Mouse (Mus musculus): ENCODE results near the gene Trmt112. TPM values are rescaled to one million over a fixed set of nuclear protein-coding genes. Genes with fewer than 3 reads are reported as not detected.
"Not testable (repeated sequence)": the region's sequence is repeated elsewhere in the genome, so short reads cannot be mapped to it uniquely, and the experiment has no call there.

Gene Trmt112
- polyA plus RNA-seq, 2 experiments: 163 to 164 TPM

GRCm38 (mm10) chr19:6877965-6878364 is 31.5 kb upstream of the Trmt112 start:
- no peak overlapping the region for H3K27ac ChIP-seq (replicated peaks; ENCODE audit: low read depth, low read length)
- H3K4me2 ChIP-seq (replicated peaks; ENCODE audit: low read depth, low read length, severe bottlenecking): no peak overlapping the region
- no peak for TF ChIP-seq POLR2A (IDR thresholded peaks at IDR 0.05; ENCODE audit: borderline replicate concordance, extremely low read depth, insufficient read depth, insufficient read length)
- no peaks in the 10 kb centered on the region for H3K4me1 ChIP-seq (ENCODE audit: control insufficient read depth, insufficient read depth, low read length)
- DNase-seq (ENCODE audit: low spot score): no peak
- no peak for ATAC-seq (ENCODE audit: low FRiP score, low read depth)
- no peaks in the 10 kb centered on the region for H3K27me3 ChIP-seq (ENCODE audit: control insufficient read depth, insufficient read depth, low read length)
- peaks cover 4% of the 10 kb centered on the region; the same call in 1 of the 2 replicates for H3K9me3 ChIP-seq (ENCODE audit: control insufficient read depth, low read length)
- H3K9ac ChIP-seq (ENCODE audit: low read depth, low read length, severe bottlenecking): no peak overlapping the region
- no peaks in the 10 kb centered on the region for H3K36me3 ChIP-seq (ENCODE audit: control insufficient read depth, insufficient read depth, low read length)
- H3K4me3 ChIP-seq (replicated peaks; ENCODE audit: low read length): no peak overlapping the region
- WGBS: 86% methylated on average over 4 of the region's 4 CpGs

DNA sequence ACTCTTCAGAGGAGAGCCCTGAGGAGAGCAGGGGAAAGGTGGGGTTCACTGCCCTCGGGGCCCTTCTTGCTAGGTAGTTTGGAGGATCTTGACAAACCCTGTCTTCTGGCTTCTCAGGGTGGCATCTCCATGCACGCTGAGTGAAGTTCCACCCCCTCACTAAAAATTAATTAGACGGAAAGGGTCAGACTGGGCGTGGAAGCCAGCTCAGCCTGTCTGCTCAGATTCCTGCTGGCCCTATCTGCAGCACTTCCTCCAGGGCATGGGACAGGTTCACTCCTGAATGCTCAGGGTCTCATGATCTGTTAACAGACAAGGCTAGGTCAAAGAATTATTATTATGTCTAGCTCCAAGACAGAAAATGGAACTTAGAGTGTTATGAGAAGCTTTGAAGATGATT is 17.0 kb upstream of the Trmt112 start:
- TF ChIP-seq POLR2A (IDR thresholded peaks at IDR 0.05; ENCODE audit: borderline replicate concordance, extremely low read depth, insufficient read depth, insufficient read length): no peak
- ATAC-seq (ENCODE audit: low FRiP score, low read depth): no peak
- DNase-seq (ENCODE audit: low spot score): no peak
- H3K9ac ChIP-seq (ENCODE audit: low read depth, low read length, severe bottlenecking): no peak overlapping the region
- H3K4me1 ChIP-seq (ENCODE audit: control insufficient read depth, insufficient read depth, low read length): no peaks in the 10 kb centered on the region
- no peaks in the 10 kb centered on the region for H3K27me3 ChIP-seq (ENCODE audit: control insufficient read depth, insufficient read depth, low read length)
- H3K36me3 ChIP-seq (ENCODE audit: control insufficient read depth, insufficient read depth, low read length): no peaks in the 10 kb centered on the region
- H3K4me2 ChIP-seq (replicated peaks; ENCODE audit: low read depth, low read length, severe bottlenecking): no peak overlapping the region
- WGBS: 56% methylated on average over 4 of the region's 4 CpGs
- H3K9me3 ChIP-seq (ENCODE audit: control insufficient read depth, low read length): no peaks in the 10 kb centered on the region
- H3K27ac ChIP-seq (replicated peaks; ENCODE audit: low read depth, low read length): no peak overlapping the region
- no peak overlapping the region for H3K4me3 ChIP-seq (replicated peaks; ENCODE audit: low read length)

DNA sequence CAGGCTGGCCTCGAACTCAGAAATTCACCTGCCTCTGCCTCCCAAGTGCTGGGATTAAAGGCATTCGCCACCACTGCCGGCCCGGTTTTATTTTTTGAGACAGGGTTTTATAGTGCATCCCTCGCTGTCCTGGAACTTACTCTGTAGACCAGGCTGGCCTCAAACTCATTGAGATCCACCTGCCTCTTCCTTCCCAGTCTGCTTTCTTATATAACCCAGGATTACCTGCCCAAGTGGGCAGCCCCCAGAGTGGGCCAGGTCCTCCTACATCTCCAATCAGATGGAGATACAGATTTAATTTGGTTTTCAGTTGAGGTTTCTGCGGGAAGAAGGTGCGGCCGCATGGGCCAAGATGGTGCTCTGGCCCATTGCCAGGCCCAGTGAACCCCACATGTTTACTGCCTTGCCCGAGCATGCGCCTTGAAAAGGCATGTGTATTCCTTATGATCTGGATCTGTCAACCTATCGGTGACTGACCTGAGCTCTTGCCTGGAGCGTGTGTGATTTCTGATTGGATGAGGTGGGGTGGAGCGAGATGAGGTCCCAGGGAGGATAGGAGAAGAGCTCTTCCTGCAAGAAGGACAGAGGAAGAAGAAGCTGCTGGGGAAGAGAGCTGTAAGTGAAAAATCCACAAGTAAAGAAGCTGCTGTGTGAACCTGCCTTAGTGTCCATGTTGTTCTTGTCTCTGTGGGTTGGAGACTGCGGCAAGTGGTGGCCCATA is 15.6 kb upstream of the Trmt112 start:
- Histone ChIP-seq H3K4me3 (replicated peaks; ENCODE audit: low read length) (no peak overlapping the region), H3K27ac (replicated peaks; ENCODE audit: low read depth, low read length) (no peak overlapping the region), H3K9me3 (ENCODE audit: control insufficient read depth, low read length) (no peaks in the 10 kb centered on the region), H3K4me2 (replicated peaks; ENCODE audit: low read depth, low read length, severe bottlenecking) (no peak overlapping the region), H3K9ac (ENCODE audit: low read depth, low read length, severe bottlenecking) (no peak overlapping the region), H3K4me1 (ENCODE audit: control insufficient read depth, insufficient read depth, low read length) (no peaks in the 10 kb centered on the region), H3K36me3 (ENCODE audit: control insufficient read depth, insufficient read depth, low read length) (no peaks in the 10 kb centered on the region), H3K27me3 (ENCODE audit: control insufficient read depth, insufficient read depth, low read length) (no peaks in the 10 kb centered on the region)
- 89% methylated on average over 14 of the region's 14 CpGs for WGBS
- no peak for DNase-seq (ENCODE audit: low spot score)
- no peak for TF ChIP-seq POLR2A (IDR thresholded peaks at IDR 0.05; ENCODE audit: borderline replicate concordance, extremely low read depth, insufficient read depth, insufficient read length)
- no peak for ATAC-seq (ENCODE audit: low FRiP score, low read depth)

DNA sequence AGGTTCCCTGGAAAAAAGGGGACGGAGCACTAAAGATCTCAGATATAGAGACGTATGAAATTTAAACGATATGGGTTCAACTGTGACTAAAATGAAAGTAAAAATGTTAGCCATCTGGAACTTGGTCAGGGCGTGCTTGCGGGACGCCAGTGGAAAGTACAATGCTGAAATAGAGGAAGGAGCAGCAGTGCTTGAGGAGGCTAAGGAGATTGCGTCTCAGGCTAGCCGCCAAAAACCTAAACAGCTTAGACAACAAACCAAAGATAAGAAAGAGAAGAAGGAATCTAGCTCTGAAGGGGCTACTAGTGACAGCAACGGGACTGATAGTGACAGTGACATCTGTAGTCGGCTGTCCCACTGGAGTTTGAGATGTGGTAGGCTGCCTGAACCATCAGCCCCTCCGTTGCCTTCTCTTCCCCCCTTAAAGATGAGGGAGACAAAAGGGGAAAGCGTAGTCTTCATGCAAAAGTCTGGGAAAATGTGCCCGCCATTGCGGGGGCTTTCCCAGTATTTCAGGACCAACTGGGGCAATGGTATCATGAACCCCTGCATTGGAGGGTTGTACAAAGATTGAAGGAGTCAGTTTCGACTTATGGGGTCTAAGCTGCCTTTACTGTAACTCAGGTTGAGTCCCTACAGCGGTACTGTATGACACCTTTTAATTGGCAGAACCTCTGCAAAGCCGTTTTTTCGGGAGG is 13.7 kb upstream of the Trmt112 start:
- H3K4me3 ChIP-seq (replicated peaks; ENCODE audit: low read length); H3K9me3 ChIP-seq (ENCODE audit: control insufficient read depth, low read length); H3K4me1 ChIP-seq (ENCODE audit: control insufficient read depth, insufficient read depth, low read length); H3K27ac ChIP-seq (replicated peaks; ENCODE audit: low read depth, low read length); H3K4me2 ChIP-seq (replicated peaks; ENCODE audit: low read depth, low read length, severe bottlenecking); DNase-seq (ENCODE audit: low spot score); H3K36me3 ChIP-seq (ENCODE audit: control insufficient read depth, insufficient read depth, low read length); ATAC-seq (ENCODE audit: low FRiP score, low read depth); H3K27me3 ChIP-seq (ENCODE audit: control insufficient read depth, insufficient read depth, low read length); H3K9ac ChIP-seq (ENCODE audit: low read depth, low read length, severe bottlenecking): not testable (repeated sequence)
- WGBS: 88% methylated on average over 18 of the region's 18 CpGs

DNA sequence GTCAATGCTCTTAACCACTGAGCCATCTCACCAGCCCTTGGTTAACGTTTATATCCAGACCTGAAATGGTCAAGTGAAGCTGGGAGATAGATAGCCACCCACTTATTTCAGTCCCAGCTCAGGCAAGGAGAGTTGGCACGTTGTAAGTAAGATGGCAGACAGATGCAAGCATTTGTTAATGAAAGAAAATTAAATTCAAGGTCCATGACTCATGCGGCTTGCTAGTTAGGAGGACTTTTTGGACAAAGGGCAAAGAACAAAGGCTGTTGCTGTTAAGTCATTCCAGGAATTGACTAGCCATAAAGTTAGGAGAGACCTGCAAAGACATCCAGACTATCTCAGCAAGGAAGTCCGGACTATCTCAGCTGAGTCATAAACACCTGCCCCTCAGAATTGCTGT is 9.9 kb upstream of the Trmt112 start:
- H3K27me3 ChIP-seq (ENCODE audit: control insufficient read depth, insufficient read depth, low read length): no peaks in the 10 kb centered on the region
- no peak overlapping the region for H3K4me2 ChIP-seq (replicated peaks; ENCODE audit: low read depth, low read length, severe bottlenecking)
- DNase-seq (ENCODE audit: low spot score) (no peak), ATAC-seq (ENCODE audit: low FRiP score, low read depth) (no peak)
- H3K9ac ChIP-seq (ENCODE audit: low read depth, low read length, severe bottlenecking): no peak overlapping the region
- no peak for TF ChIP-seq POLR2A (IDR thresholded peaks at IDR 0.05; ENCODE audit: borderline replicate concordance, extremely low read depth, insufficient read depth, insufficient read length)
- H3K4me1 ChIP-seq (ENCODE audit: control insufficient read depth, insufficient read depth, low read length): no peaks in the 10 kb centered on the region
- H3K27ac ChIP-seq (replicated peaks; ENCODE audit: low read depth, low read length): no peak overlapping the region
- H3K4me3 ChIP-seq (replicated peaks; ENCODE audit: low read length): no peak overlapping the region
- H3K9me3 ChIP-seq (ENCODE audit: control insufficient read depth, low read length): no peaks in the 10 kb centered on the region
- H3K36me3 ChIP-seq (ENCODE audit: control insufficient read depth, insufficient read depth, low read length): no peaks in the 10 kb centered on the region
- 81% methylated on average over 4 of the region's 4 CpGs for WGBS

Data from limb, embryonic 14.5 days (tissue).